Mouse (Mus musculus): Measurements from ENCODE around the gene Pld1.

- no peak for TF ChIP-seq CTCF (IDR thresholded peaks at IDR 0.05; ENCODE audit: extremely low read depth, insufficient read depth, insufficient read length, insufficient replicate concordance)
- TF ChIP-seq POLR2A (IDR thresholded peaks at IDR 0.05; ENCODE audit: low read depth, low read length) = no peak
These were observed 36.6 kb upstream of the Pld1 start for GRCm38 (mm10) chr3:27901846-27902245.
